Mouse (Mus musculus) heart, adult 18-20 months (tissue): ENCODE data around the gene Samd4b. TPM values are rescaled to one million over a fixed set of nuclear protein-coding genes. Genes with fewer than 3 reads are reported as not detected.

Experiments
- DNase-seq, 2 experiments: peaks; one replicate each; pipeline ENCODE4 v3.0.0; 2021 to 2022; ENCODE audit warnings: mixed read lengths in 1 of 2
- microRNA-seq, 2 experiments: library from miRNA; unstranded; fragments of <30 nt; microRNA quantifications; one replicate each; pipeline ENCODE4 v1.2.0; 2022
- total RNA-seq, 2 experiments: library from RNA; stranded (reverse); gene quantifications; 2 replicates each; pipeline ENCODE4 v1.2.3; 2021

The Samd4b gene
- total RNA-seq, 2 experiments from 2014 or later: 19.6 to 22.1 TPM

GRCm38 (mm10) chr7:28357984-28358383 is 240.0 kb downstream of the Samd4b start:
- no peak for DNase-seq

- DNase-seq: peak; percentile 66 to 83
Observed at GRCm38 (mm10) chr7:28356981-28357380, 241.0 kb downstream of the Samd4b start.

GRCm38 (mm10) chr7:28355221-28355620 is 242.7 kb downstream of the Samd4b start:
- no peak for DNase-seq

GRCm38 (mm10) chr7:28354596-28354995 is 243.3 kb downstream of the Samd4b start:
- no peak for DNase-seq

GRCm38 (mm10) chr7:28354113-28354581 is 243.8 kb downstream of the Samd4b start:
- no peak for DNase-seq

GRCm38 (mm10) chr7:28353267-28353666 is 244.7 kb downstream of the Samd4b start:
- no peak for DNase-seq

GRCm38 (mm10) chr7:28351676-28352191 is 246.2 kb downstream of the Samd4b start:
- DNase-seq: no peak

- peak; percentile 98 to 99 for DNase-seq
Observed at GRCm38 (mm10) chr7:28350155-28350883, 247.6 kb downstream of the Samd4b start, which contains the start of gene Rps16. Gene Rps16, plus strand, starts transcription at chr7:28350652.

Small RNAs within 50 kb of the gene (microRNA-seq; reads per million reads assigned to microRNA genes)
- gene Mir7049: 0 to 1.1 reads per million in 2 experiments

Other genes starting within 250 kb of the Samd4b start
- gene Rps16, start 247.5 kb downstream of the Samd4b start, total RNA-seq: 100 to 1,000 TPM; 517 to 602 TPM
- 10 to 100 TPM; 11.3 to 13.4 TPM for gene Plekhg2, start 225.5 kb downstream of the Samd4b start, total RNA-seq
- 10 to 100 TPM; 18.4 to 27.3 TPM for gene Zfp36, start 217.9 kb downstream of the Samd4b start, total RNA-seq
- gene Med29, start 205.4 kb downstream of the Samd4b start, total RNA-seq: 10 to 100 TPM; 21.8 TPM
- 10 to 100 TPM; 39.5 to 44.5 TPM for gene Paf1, start 205.2 kb downstream of the Samd4b start, total RNA-seq
- gene Gmfg, start 160.7 kb downstream of the Samd4b start, total RNA-seq: 1 to 10 TPM; 5.4 to 7.8 TPM
- under 1 TPM; 0.46 to 0.65 TPM for gene Lrfn1, start 146.2 kb downstream of the Samd4b start, total RNA-seq
- gene Ifnl2, start 87.7 kb downstream of the Samd4b start, total RNA-seq: not detected
- gene Ifnl3, start 75.3 kb downstream of the Samd4b start, total RNA-seq: not detected
- gene Sycn, start 57.3 kb downstream of the Samd4b start, total RNA-seq: not detected
- gene Nccrp1, start 50.9 kb downstream of the Samd4b start, total RNA-seq: not detected
- 1 to 10 TPM; 8.8 to 9.9 TPM for gene Pak4, start within 50 bp of the Samd4b start, total RNA-seq
- gene Acp7, start 33.2 kb upstream of the Samd4b start, total RNA-seq: not detected
- under 1 TPM; 0.12 to 0.23 TPM for gene Fbxo27, start 94.7 kb upstream of the Samd4b start, total RNA-seq
- gene Fbxo17, start 118.7 kb upstream of the Samd4b start, total RNA-seq: under 1 TPM; 0.62 to 0.82 TPM
- 10 to 100 TPM; 59.4 to 60.4 TPM for gene Mrps12, start 143.7 kb upstream of the Samd4b start, total RNA-seq
- gene Sars2, start 143.8 kb upstream of the Samd4b start, total RNA-seq: 10 to 100 TPM; 14.7 to 15.5 TPM
- not detected for gene Ccer2, start 158.0 kb upstream of the Samd4b start, total RNA-seq
- gene Sirt2, start 168.6 kb upstream of the Samd4b start, total RNA-seq: 10 to 100 TPM; 84.3 to 88.4 TPM
- gene Nfkbib, start 169.4 kb upstream of the Samd4b start, total RNA-seq: 10 to 100 TPM; 25.8 to 26.8 TPM
- 1 to 10 TPM; 1.5 to 3.4 TPM for gene Rinl, start 190.8 kb upstream of the Samd4b start, total RNA-seq
- gene Hnrnpl, start 210.4 kb upstream of the Samd4b start, total RNA-seq: 100 to 1,000 TPM; 196 to 224 TPM
- 1,000 to 10,000 TPM; 1,960 to 1,989 TPM for gene Ech1, start 227.1 kb upstream of the Samd4b start, total RNA-seq
- 10 to 100 TPM in 1 of 2 experiments, 1 to 10 TPM in 1; 9.6 to 18.7 TPM for gene Lgals4, start 235.7 kb upstream of the Samd4b start, total RNA-seq